Mouse (Mus musculus) liver, embryonic 14.5 days (tissue): ENCODE data around the gene F830045P16Rik. TPM values are rescaled to one million over a fixed set of nuclear protein-coding genes. Genes with fewer than 3 reads are reported as not detected.

ENCODE experiments used
- ATAC-seq: fragments of 200-750 bp; cut with Nextera tagmentation; 2 replicates; pipeline ENCODE4 v1.8.0; 2017; ENCODE audit warnings: moderate number of reproducible peaks, mild to moderate bottlenecking, moderate library complexity; ENCODE audit not compliant: insufficient read depth
- DNase-seq, 3 experiments: peaks; one replicate each; pipeline ENCODE4 v3.0.0-alpha.2; 2012 to 2013; ENCODE audit warnings: low read depth in 3 of 3, low spot score in 3 of 3
- H3K27ac ChIP-seq: fragments of 300-500 bp; sonication (generic); 2 replicates; pipeline ENCODE4 v1.5.1; 2014; ENCODE audit warnings: moderate library complexity, mild to moderate bottlenecking, control low read depth, inconsistent platforms
- H3K27me3 ChIP-seq: fragments of 300-500 bp; sonication (generic); 2 replicates; pipeline ENCODE4 v1.6.1; 2014; ENCODE audit warnings: mild to moderate bottlenecking, low read length, moderate library complexity; ENCODE audit not compliant: control insufficient read depth, insufficient read depth
- H3K36me3 ChIP-seq: fragments of 300-500 bp; sonication (generic); replicated peaks from 2 replicates; pipeline ENCODE4 v1.6.1; 2014; ENCODE audit warnings: low read depth; ENCODE audit not compliant: control insufficient read depth, insufficient read depth
- H3K4me1 ChIP-seq, 2 experiments: fragments of 200-500 bp in 1 of 2; fragments of 300-500 bp in 1 of 2; sonication (generic) in 1 of 2; replicated peaks; 2 replicates each; pipeline ENCODE4 v1.6.1; 2012 to 2014; ENCODE audit warnings: antibody characterized with exemption in 1 of 2, inconsistent platforms in 1 of 2, low read length in 1 of 2; ENCODE audit not compliant: control insufficient read depth in 2 of 2, insufficient read depth in 2 of 2
- H3K4me2 ChIP-seq: fragments of 300-500 bp; sonication (generic); 2 replicates; pipeline ENCODE4 v1.6.1; 2014; ENCODE audit warnings: low read depth, mild to moderate bottlenecking, control low read depth, moderate library complexity
- H3K4me3 ChIP-seq, 2 experiments: fragments of 200-500 bp in 1 of 2; fragments of 300-500 bp in 1 of 2; sonication (generic) in 1 of 2; 2 replicates each; pipeline ENCODE4 v1.5.1; 2012 to 2014; ENCODE audit warnings: low read depth in 2 of 2, low read length in 2 of 2, mild to moderate bottlenecking in 2 of 2, control low read depth in 1 of 2, inconsistent platforms in 1 of 2, moderate library complexity in 1 of 2; ENCODE audit not compliant: insufficient read depth in 1 of 2
- H3K9ac ChIP-seq: fragments of 300-500 bp; sonication (generic); replicated peaks from 2 replicates; pipeline ENCODE4 v1.6.1; 2014; ENCODE audit warnings: mild to moderate bottlenecking, control low read depth, moderate library complexity
- H3K9me3 ChIP-seq: fragments of 300-500 bp; sonication (generic); 2 replicates; pipeline ENCODE4 v1.6.1; 2016; ENCODE audit warnings: low read length, mixed read lengths; ENCODE audit not compliant: control insufficient read depth
- CTCF ChIP-seq: IDR thresholded peaks from 2 replicates; pipeline ENCODE4 v1.5.1; 2016; ENCODE audit warnings: antibody characterized with exemption, low read depth, control low read depth
- EP300 ChIP-seq: IDR thresholded peaks from 2 replicates; pipeline ENCODE4 v1.6.1; 2016; ENCODE audit warnings: antibody characterized with exemption, low read depth
- WGBS: fragments of 180-500 bp; shearing (Covaris S2); extraction: QIAGEN DNeasy Blood & Tissue Kit; methylation state at CpG from one replicate; pipeline ENCODE4 v1.1.7; 2014; ENCODE audit not compliant: insufficient replicate concordance; 5-methylcytosine and 5-hydroxymethylcytosine counted together
- polyA plus RNA-seq, 2 experiments: library from polyadenylated mRNA; depleted of rRNA in 1 of 2; stranded (reverse) in 1 of 2; unstranded in 1 of 2; fragments of >200 nt; fragmentation: Nextera tagmentation in 1 of 2; extraction: Ambion mirVana in 1 of 2; gene quantifications; 2 replicates each; pipeline versions ENCODE4 v1.2.1 to v1.2.3; 2012 to 2014

The F830045P16Rik gene
- polyA plus RNA-seq, 2 experiments: 0.02 TPM; not detected in 1

GRCm38 (mm10) chr2:129531102-129531501 is 5.3 kb downstream of the F830045P16Rik start:
- Histone ChIP-seq H3K27ac (no peak overlapping the region), H3K4me3 (no peak overlapping the region), H3K27me3 (no peaks in the 10 kb centered on the region), H3K36me3 (no peaks in the 10 kb centered on the region), H3K4me1 (peaks cover 0 to 4% of the 10 kb centered on the region in 2 experiments; a peak in 2 of 4 replicates), H3K9ac (no peak overlapping the region), H3K4me2 (no peak overlapping the region), H3K9me3 (no peaks in the 10 kb centered on the region)
- ATAC-seq (no peak), DNase-seq (no peak)
- no peak for TF ChIP-seq CTCF
- TF ChIP-seq EP300: no peak

GRCm38 (mm10) chr2:129529297-129530209 is 6.8 kb downstream of the F830045P16Rik start:
- no peak for ATAC-seq
- WGBS: 46% methylated on average over 14 of the region's 14 CpGs
- DNase-seq: no peak
- Histone ChIP-seq H3K4me2 (no peak overlapping the region), H3K36me3 (no peaks in the 10 kb centered on the region), H3K9me3 (no peaks in the 10 kb centered on the region), H3K9ac (no peak overlapping the region), H3K4me3 (no peak overlapping the region), H3K27me3 (no peaks in the 10 kb centered on the region), H3K27ac (no peak overlapping the region), H3K4me1 (peaks cover 0 to 7% of the 10 kb centered on the region in 2 experiments; a peak in 2 of 4 replicates)
- no peak for TF ChIP-seq EP300
- TF ChIP-seq CTCF: no peak

GRCm38 (mm10) chr2:129527916-129528315 is 8.5 kb downstream of the F830045P16Rik start:
- no peaks in the 10 kb centered on the region for H3K27me3 ChIP-seq
- H3K9ac ChIP-seq: no peak overlapping the region
- 51% methylated on average over 4 of the region's 4 CpGs for WGBS
- H3K27ac ChIP-seq: no peak overlapping the region
- H3K4me1 ChIP-seq: peaks cover 0 to 7% of the 10 kb centered on the region in 2 experiments; a peak in 2 of 4 replicates
- H3K4me2 ChIP-seq: no peak overlapping the region
- DNase-seq: no peak
- no peaks in the 10 kb centered on the region for H3K9me3 ChIP-seq
- TF ChIP-seq EP300 (no peak), CTCF (no peak)
- H3K36me3 ChIP-seq: no peaks in the 10 kb centered on the region
- no peak for ATAC-seq
- no peak overlapping the region for H3K4me3 ChIP-seq

GRCm38 (mm10) chr2:129526322-129526721 is 10.1 kb downstream of the F830045P16Rik start:
- H3K4me3 ChIP-seq: no peak overlapping the region
- peaks cover 0 to 7% of the 10 kb centered on the region in 2 experiments; a peak in 2 of 4 replicates for H3K4me1 ChIP-seq
- DNase-seq: peak in 1 of 3 experiments; percentile 15
- 51% methylated on average over 4 of the region's 4 CpGs for WGBS
- H3K27ac ChIP-seq: no peak overlapping the region
- no peak overlapping the region for H3K9ac ChIP-seq
- peak; percentile 65 for ATAC-seq
- no peaks in the 10 kb centered on the region for H3K9me3 ChIP-seq
- no peaks in the 10 kb centered on the region for H3K36me3 ChIP-seq
- TF ChIP-seq EP300: no peak
- no peak for TF ChIP-seq CTCF
- no peaks in the 10 kb centered on the region for H3K27me3 ChIP-seq
- H3K4me2 ChIP-seq: no peak overlapping the region

GRCm38 (mm10) chr2:129525644-129526043 is 10.8 kb downstream of the F830045P16Rik start:
- no peaks in the 10 kb centered on the region for H3K9me3 ChIP-seq
- no peak overlapping the region for H3K4me2 ChIP-seq
- no peaks in the 10 kb centered on the region for H3K27me3 ChIP-seq
- 0 out of 2 replicates have a peak, but pooled peaks have one; percentile 33 for ATAC-seq
- no peak for DNase-seq
- no peak overlapping the region for H3K9ac ChIP-seq
- H3K4me1 ChIP-seq: peaks cover 0 to 7% of the 10 kb centered on the region in 2 experiments; a peak in 2 of 4 replicates
- no peak overlapping the region for H3K27ac ChIP-seq
- TF ChIP-seq EP300 (no peak), CTCF (no peak)
- no peaks in the 10 kb centered on the region for H3K36me3 ChIP-seq
- no peak overlapping the region for H3K4me3 ChIP-seq
